Mouse (Mus musculus): Measurements from ENCODE around the gene Mbnl2.

The Mbnl2 gene

DNA sequence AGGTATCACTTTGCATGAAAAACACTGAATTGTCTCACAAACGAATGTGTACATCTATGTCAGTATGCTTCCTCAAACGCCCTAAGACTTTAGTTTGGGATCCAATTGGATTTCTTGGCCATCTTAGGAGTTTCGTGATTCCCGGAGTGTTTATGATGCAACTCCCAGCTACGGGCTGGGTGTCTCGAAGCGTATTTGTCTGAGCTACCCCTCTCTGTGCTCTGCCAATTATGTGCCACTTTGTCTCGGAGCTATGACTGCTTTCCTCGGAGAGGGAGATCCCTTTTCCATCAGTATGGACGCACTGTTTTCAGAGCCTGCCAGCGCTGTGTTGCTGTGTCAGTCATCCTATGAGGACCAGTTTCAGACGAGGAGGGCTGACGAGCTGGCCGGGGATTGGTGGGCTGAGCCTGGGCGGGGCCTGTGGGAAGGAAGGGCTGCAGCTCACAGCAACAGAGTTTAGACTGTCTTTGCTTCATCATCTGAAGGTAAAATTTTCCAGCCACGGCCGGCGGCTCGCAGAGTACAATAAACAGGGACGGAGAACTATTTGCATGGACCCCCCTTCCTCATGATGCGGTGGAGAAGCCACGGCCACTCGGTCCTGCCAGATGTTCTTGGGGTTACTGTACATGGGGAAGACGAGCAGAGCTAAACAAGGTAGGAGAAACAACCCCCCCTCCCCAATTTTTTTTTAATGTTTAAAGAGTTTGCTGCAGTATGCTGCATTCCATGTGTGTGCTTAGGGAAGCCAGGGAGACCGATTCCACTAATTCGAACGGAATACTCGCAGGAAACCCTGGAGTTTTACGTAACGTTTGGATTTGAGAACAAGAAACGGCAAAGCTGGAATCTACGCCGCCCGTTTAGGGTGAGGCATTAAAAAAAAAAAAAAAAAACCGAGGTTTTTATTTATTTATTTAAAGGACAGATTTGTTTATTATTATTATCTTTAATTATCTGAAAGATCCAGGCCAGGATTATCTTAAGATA is at the start of gene Mbnl2:
Gene Mbnl2 (plus strand): TSS at position 424 of the 993 bp plus-strand sequence.
- peak; percentile 93 to 97 for DNase-seq (ENCODE audit: low spot score in 2 of 2)

DNA sequence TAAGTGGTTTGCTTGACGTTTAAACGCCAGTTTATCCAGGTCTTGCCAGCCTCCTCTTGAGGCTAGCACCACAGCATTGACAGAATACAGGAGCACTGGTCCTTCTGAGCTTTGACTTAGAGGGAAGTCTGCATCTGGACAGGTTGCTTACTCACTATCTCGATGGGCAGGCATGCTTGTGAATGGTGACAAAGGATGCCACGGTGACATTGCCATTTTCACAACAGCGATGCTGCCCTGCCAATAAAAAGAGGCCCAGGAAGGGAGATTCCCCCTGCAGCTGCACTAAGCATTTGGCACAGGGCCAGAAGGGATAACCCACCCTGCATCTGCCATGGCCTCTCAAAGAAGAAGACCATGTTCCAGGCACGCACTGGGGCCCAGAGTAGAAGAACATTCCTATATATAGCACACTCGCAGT is 43.4 kb upstream of the Mbnl2 start:
- no peak for DNase-seq (ENCODE audit: low spot score in 2 of 2)

- no peak for DNase-seq (ENCODE audit: low spot score in 2 of 2)
These were observed 39.9 kb upstream of the Mbnl2 start for GRCm38 (mm10) chr14:120235610-120236009.

DNA sequence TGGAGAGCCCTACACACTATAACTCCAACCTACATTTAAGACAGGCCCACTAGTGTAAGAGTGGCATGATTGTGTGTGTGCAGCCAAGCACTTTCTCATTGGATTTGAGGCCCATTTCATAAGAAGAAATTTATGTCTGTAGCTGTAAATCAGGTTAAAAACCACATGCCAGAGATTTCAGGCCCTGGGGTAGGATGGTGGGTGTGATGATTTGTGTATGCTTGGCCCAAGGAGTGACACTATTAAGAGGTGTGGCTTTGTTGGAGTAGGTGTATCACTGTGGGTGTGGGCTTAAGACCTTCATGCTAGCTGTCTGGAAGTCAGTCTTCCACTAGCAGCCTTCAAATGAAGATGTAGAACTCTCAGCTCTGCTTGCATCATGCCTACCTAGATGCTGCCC is 37.0 kb upstream of the Mbnl2 start:
- no peak for DNase-seq (ENCODE audit: low spot score in 2 of 2)

GRCm38 (mm10) chr14:120240209-120240608 is 35.3 kb upstream of the Mbnl2 start:
- DNase-seq (ENCODE audit: low spot score in 2 of 2) = no peak

DNA sequence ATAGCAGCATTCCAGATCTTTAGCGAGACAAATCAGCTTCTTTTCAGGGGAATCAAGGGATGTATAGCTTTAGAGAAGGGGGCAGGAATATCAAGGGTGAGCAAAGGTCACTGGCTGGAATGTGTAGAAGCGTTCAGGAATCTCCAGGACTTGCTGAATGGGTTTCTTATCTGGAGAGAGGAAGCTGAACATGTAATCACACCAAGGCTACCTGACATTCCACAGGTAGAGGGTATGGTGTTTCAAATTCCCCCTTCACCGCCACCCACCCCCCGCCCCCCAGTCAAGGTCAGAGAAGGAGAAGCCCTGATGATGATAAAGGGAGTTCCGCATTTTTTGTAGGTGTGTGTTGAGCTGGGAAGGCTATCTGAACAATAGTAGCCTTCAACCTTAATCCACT is 32.8 kb upstream of the Mbnl2 start:
- DNase-seq (ENCODE audit: low spot score in 2 of 2) = no peak

DNA sequence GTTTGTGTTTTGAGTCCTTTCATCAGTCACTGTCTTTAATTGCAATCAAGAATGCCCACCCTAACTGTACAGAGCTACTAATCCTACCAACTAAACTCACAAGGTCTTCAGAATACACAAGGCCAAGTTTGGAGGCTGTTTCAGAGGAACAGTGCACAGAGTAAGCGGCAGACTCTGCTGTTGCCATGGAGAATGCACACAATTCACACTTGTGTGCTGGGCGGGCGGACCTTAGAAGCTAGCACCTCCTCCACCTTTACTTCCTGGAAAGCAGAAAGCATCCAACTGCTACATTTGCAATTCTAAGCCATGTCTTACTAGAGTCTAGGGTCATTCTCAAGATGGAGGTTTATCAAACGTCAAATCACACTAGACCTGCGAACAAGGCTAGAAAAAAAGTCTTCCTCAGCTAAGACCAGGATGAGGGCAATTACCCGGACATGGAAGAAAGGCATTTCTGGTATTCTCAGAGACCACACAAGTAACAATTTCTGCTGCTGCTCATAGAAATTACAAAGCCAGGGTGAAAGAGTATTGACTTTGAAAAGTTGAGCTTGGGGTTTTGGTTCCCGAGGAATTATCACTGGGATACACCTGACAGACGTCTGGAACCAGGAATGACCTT is 30.3 kb upstream of the Mbnl2 start:
- no peak for DNase-seq (ENCODE audit: low spot score in 2 of 2)

DNA sequence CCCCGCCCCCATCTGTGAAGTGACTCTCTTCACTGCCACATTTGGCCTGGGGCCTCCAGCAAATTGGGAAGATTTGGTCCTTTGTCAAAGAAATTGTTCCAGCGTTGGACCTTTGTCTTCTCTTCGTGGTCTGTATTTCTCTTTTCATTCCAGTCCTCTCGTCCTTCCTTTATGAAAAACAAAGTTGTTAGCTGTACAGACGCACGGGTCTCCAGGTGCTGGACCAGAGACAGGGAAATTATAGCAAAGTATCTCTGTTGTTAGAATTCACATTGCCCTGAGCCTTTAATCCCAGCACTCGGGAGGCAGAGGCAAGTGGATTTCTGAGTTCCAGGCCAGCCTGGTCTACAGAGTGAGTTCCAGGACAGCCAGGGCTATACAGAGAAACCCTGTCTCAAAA is 22.1 kb upstream of the Mbnl2 start:
- no peak for DNase-seq (ENCODE audit: low spot score in 2 of 2)

DNA sequence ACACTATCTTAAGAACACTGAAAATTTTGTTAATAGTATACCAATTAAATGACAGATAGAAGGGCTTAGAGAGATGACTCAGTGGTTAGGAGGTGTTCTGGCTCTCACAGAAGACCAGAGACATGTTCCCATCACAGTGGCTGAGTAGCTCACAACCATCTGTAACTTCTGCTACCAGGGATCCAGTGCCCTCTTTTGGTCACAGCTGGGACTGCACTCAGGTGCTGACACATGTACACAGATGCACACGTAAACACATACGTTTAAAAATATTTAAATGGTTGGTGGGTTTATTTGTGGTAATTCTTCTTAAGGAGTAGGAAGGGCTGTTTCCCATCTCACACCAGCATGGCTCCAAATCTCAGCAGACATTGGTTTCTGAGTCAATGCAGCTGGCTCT is 19.3 kb upstream of the Mbnl2 start:
- DNase-seq (ENCODE audit: low spot score in 2 of 2) = no peak

- peak in 1 of 2 experiments; percentile 10 for DNase-seq (ENCODE audit: low spot score in 2 of 2)
These were observed 18.7 kb upstream of the Mbnl2 start for GRCm38 (mm10) chr14:120256623-120257384.

DNA sequence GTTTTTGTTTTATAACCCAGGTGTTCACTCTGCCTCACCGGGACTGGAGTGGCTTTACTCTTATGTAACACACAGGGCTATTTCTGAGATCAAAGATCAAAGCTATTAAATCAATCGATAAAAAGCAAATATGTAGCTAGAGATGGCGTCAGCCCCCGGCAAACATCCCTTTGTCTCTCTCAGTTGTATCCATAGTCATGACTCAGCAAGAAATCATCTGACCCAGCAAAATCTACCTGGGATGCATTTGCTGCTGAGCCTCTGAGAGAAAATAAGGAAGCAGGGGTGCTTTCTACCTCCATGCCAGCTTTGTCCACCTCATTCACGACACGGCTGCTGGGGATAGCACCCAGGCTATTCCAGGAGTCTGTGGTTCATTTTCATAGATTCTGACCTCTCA is 18.0 kb upstream of the Mbnl2 start:
- no peak for DNase-seq (ENCODE audit: low spot score in 2 of 2)

- DNase-seq (ENCODE audit: low spot score in 2 of 2) = no peak
These were observed 16.0 kb upstream of the Mbnl2 start for GRCm38 (mm10) chr14:120259426-120259825.

- DNase-seq (ENCODE audit: low spot score in 2 of 2) = no peak
These were observed 13.9 kb upstream of the Mbnl2 start for GRCm38 (mm10) chr14:120261606-120262005.

GRCm38 (mm10) chr14:120262660-120263379 is 12.6 kb upstream of the Mbnl2 start:
- no peak for DNase-seq (ENCODE audit: low spot score in 2 of 2)

- DNase-seq (ENCODE audit: low spot score in 2 of 2) = peak in 1 of 2 experiments; percentile 45
These were observed 11.9 kb upstream of the Mbnl2 start for GRCm38 (mm10) chr14:120263380-120264135.

- DNase-seq (ENCODE audit: low spot score in 2 of 2) = no peak
These were observed 9.6 kb upstream of the Mbnl2 start for GRCm38 (mm10) chr14:120265886-120266285.

GRCm38 (mm10) chr14:120267130-120267529 is 8.3 kb upstream of the Mbnl2 start:
- no peak for DNase-seq (ENCODE audit: low spot score in 2 of 2)

DNA sequence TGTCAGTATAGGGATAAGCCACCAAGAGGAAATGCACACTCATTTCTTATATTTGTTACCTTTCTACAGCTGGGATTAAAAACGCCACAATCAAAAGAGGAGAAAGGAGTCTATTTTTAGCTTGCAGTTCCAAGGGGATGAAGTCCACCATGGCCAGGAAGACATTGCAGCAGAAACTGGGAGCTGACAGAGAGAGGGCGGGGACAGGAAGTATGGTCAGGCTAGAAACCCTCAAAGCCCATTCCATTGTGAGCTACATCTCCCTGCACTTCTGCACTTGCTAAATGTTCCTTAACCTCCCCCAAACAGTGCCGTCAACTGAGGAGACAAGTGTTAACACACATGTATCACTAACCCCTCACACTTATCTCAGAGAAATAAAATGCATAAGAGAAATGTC is 5.4 kb upstream of the Mbnl2 start:
- no peak for DNase-seq (ENCODE audit: low spot score in 2 of 2)

- no peak for DNase-seq (ENCODE audit: low spot score in 2 of 2)
These were observed 4.8 kb upstream of the Mbnl2 start for GRCm38 (mm10) chr14:120270633-120271032.

DNA sequence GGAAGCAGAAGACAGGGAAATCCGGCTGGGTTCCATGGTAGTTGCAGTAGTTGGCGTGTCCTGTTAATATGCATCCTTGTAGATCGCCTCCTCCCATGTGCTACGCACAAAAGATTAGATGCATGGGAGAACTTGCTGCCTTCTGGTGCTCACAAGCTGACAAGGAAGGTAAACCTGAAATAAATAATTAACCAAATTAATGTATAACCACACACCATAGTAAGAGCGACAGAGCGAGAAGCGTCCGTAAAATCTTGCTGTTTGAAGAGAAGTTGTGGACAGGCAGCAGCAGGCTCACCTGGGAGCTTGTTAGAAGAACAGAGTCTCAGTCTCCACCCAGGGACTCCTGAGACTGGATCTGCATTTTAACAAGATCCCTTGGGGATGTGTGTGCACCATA is 4.4 kb upstream of the Mbnl2 start:
- no peak for DNase-seq (ENCODE audit: low spot score in 2 of 2)

DNA sequence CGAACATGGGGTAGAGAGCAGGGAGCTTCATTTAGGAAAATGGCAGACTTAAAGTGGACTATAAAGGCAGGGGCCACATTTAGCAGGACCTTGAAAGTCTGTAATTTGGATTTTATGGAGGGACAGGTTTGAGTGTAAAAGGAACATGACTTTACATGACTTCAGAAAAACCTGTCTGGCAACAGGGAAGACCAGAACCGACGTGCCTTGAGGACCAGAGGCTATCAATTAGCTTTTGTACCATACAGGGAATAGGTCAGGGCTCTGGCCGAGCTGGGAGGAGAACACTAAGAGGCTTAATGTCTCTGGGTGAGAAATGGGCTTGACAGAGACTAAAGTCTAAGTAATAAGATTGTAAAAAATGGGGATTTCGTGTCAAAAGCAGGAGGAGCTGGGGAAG is 1.7 kb upstream of the Mbnl2 start:
- peak in 1 of 2 experiments; percentile 49 for DNase-seq (ENCODE audit: low spot score in 2 of 2)

Measured in urinary bladder, postnatal 36 days (tissue).